Mouse (Mus musculus): ENCODE data around the gene Mrpl10. TPM values are rescaled to one million over a fixed set of nuclear protein-coding genes. Genes with fewer than 3 reads are reported as not detected.

The Mrpl10 gene
- polyA plus RNA-seq, 1 experiment from 2014 or later, result 75.8 TPM

DNA sequence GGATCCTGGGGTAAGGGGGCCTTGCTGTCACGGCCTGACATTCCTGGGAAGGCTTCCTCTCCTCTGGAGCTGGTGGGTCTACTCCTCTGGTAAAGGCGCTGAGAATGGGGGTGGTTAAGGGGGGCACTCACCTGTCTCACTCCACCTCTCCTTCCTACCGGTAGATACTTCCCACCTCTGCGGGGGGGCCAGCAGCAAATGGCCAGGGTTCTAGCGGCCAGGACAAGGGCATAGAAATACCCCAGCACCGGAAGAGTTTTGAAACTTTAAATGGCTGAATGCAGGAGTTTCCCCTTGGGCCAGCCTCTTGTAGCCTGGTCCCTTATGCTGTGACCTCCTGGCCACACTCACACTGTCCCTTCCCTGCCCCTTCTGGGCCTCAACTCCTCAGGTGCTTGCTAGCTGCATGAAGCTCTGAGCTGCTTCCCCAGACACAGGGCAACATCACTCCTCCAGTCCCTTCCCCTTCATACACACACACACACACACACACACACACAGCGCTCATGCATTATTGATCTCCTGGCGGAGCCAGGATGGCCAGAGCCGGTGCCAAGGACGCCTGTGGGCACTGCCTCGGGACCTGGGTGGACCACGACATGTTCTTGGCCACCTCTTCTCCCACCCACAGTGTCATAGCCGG is 9.7 kb downstream of the Mrpl10 start:
- ATAC-seq (ENCODE audit: insufficient read depth, low FRiP score, low TSS enrichment), result no peak
- peak overlapping the region; percentile 71 for H3K4me3 ChIP-seq (ENCODE audit: low read depth, low read length)
- peaks cover 11% of the 10 kb centered on the region for H3K4me1 ChIP-seq (ENCODE audit: control insufficient read depth, insufficient read depth, low read length)
- peak overlapping the region; percentile 95 for H3K4me2 ChIP-seq (ENCODE audit: low read depth)
- peak overlapping the region; percentile 80 for H3K9ac ChIP-seq (ENCODE audit: low read length)
- no peak overlapping the region for H3K27ac ChIP-seq (ENCODE audit: low read depth, low read length)
- no peaks in the 10 kb centered on the region for H3K9me3 ChIP-seq (ENCODE audit: control insufficient read depth, low read length)
- peaks cover 5% of the 10 kb centered on the region for H3K36me3 ChIP-seq (ENCODE audit: control insufficient read depth, insufficient read depth, low read length)
- no peaks in the 10 kb centered on the region for H3K27me3 ChIP-seq (ENCODE audit: control insufficient read depth, insufficient read depth, low read length)
- 33% methylated on average over 13 of the region's 13 CpGs for WGBS
- no peak for DNase-seq (ENCODE audit: low spot score)

DNA sequence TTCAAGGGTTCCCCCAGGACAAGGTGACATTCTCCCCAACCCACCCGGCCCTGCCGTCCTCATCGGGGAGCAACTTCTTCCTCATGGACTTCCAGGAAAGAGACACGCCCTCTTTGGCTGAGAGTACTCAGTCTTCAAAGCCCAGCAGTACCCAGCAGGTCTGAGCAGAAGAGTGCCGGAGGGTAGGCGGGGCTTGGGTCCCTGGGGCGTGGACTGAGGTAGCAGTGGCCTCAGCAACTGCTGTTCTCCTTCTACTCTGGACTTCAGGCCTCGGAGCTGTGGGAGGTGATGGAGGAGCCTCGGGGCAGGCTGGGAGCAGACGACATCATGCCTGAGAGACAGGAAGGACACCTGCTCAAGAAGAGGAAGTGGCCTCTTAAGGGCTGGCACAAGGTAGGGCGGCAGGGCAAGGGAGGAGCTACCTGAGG is 10.9 kb downstream of the Mrpl10 start:
- Histone ChIP-seq H3K4me3 (ENCODE audit: low read depth, low read length) (no peak overlapping the region), H3K27ac (ENCODE audit: low read depth, low read length) (no peak overlapping the region), H3K36me3 (ENCODE audit: control insufficient read depth, insufficient read depth, low read length) (peaks cover 3% of the 10 kb centered on the region; the same call in 1 of the 2 replicates), H3K9ac (ENCODE audit: low read length) (no peak overlapping the region), H3K9me3 (ENCODE audit: control insufficient read depth, low read length) (no peaks in the 10 kb centered on the region), H3K27me3 (ENCODE audit: control insufficient read depth, insufficient read depth, low read length) (no peaks in the 10 kb centered on the region), H3K4me2 (ENCODE audit: low read depth) (no peak overlapping the region), H3K4me1 (ENCODE audit: control insufficient read depth, insufficient read depth, low read length) (peaks cover 11% of the 10 kb centered on the region)
- ATAC-seq (ENCODE audit: insufficient read depth, low FRiP score, low TSS enrichment), result no peak
- no peak for DNase-seq (ENCODE audit: low spot score)
- WGBS, result 21% methylated on average over 11 of the region's 11 CpGs

DNA sequence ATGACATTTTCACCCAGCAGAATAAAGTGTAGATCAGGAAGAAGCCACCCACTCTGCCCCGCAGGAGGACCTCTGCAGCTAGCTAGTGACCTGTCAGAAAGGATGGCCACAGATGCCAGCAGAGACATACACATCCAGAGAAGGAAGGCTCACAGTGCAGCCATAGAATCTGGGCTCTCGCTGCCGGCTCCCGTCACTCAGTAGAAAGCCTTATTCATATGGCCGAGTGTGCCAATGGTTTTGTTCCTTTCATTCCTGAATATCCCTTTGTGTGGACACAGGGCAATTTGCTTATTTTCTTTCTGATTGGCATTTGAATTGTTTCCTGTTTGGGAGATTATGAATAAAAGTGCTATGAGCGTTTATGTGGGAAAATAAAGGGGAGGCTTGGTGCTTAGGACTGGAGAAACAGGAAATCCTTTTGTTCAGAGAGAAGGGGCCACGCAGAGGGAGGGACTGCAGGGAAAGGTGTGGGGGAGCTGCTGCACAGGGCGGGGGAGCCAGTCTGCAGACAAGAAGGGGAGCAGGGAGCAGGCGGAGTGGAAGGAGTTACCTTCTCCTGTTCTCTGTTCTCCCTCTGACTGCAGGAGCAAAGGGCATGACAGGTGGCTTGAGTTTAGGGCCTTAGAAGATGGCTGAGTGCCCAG is 22.0 kb downstream of the Mrpl10 start:
- H3K27me3 ChIP-seq (ENCODE audit: control insufficient read depth, insufficient read depth, low read length), result no peaks in the 10 kb centered on the region
- ATAC-seq (ENCODE audit: insufficient read depth, low FRiP score, low TSS enrichment), result no peak
- H3K36me3 ChIP-seq (ENCODE audit: control insufficient read depth, insufficient read depth, low read length), result no peaks in the 10 kb centered on the region; the same call in 1 of the 2 replicates
- H3K27ac ChIP-seq (ENCODE audit: low read depth, low read length), result no peak overlapping the region
- H3K4me1 ChIP-seq (ENCODE audit: control insufficient read depth, insufficient read depth, low read length), result no peaks in the 10 kb centered on the region
- H3K4me2 ChIP-seq (ENCODE audit: low read depth), result no peak overlapping the region
- DNase-seq (ENCODE audit: low spot score), result no peak
- no peaks in the 10 kb centered on the region for H3K9me3 ChIP-seq (ENCODE audit: control insufficient read depth, low read length)
- H3K4me3 ChIP-seq (ENCODE audit: low read depth, low read length), result no peak overlapping the region
- H3K9ac ChIP-seq (ENCODE audit: low read length), result no peak overlapping the region
- 64% methylated on average over 9 of the region's 9 CpGs for WGBS

DNA sequence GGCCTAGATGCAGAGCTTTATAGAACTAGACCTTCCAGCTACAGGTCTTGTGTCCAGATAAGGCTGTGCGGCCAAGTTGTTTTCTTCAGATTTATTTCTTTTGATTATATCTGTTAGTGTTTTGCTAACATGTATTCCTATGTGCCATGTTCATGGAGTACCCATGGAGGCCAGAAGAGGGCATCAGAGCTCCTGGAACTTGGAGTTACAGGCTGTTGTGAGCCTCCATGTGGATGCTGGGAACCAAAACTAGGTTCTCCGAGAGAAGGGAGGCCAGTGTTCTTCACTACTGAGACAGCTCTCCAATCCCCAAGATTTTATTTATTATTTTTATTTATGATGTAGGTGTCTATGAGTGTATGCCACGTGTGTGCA is 22.5 kb downstream of the Mrpl10 start:
- Histone ChIP-seq H3K36me3 (ENCODE audit: control insufficient read depth, insufficient read depth, low read length) (no peaks in the 10 kb centered on the region; the same call in 1 of the 2 replicates), H3K27ac (ENCODE audit: low read depth, low read length) (no peak overlapping the region), H3K9ac (ENCODE audit: low read length) (no peak overlapping the region), H3K4me3 (ENCODE audit: low read depth, low read length) (no peak overlapping the region), H3K9me3 (ENCODE audit: control insufficient read depth, low read length) (no peaks in the 10 kb centered on the region), H3K27me3 (ENCODE audit: control insufficient read depth, insufficient read depth, low read length) (no peaks in the 10 kb centered on the region), H3K4me1 (ENCODE audit: control insufficient read depth, insufficient read depth, low read length) (no peaks in the 10 kb centered on the region), H3K4me2 (ENCODE audit: low read depth) (no peak overlapping the region)
- DNase-seq (ENCODE audit: low spot score), result no peak
- ATAC-seq (ENCODE audit: insufficient read depth, low FRiP score, low TSS enrichment), result no peak
- 91% methylated on average over 3 of the region's 3 CpGs for WGBS

DNA sequence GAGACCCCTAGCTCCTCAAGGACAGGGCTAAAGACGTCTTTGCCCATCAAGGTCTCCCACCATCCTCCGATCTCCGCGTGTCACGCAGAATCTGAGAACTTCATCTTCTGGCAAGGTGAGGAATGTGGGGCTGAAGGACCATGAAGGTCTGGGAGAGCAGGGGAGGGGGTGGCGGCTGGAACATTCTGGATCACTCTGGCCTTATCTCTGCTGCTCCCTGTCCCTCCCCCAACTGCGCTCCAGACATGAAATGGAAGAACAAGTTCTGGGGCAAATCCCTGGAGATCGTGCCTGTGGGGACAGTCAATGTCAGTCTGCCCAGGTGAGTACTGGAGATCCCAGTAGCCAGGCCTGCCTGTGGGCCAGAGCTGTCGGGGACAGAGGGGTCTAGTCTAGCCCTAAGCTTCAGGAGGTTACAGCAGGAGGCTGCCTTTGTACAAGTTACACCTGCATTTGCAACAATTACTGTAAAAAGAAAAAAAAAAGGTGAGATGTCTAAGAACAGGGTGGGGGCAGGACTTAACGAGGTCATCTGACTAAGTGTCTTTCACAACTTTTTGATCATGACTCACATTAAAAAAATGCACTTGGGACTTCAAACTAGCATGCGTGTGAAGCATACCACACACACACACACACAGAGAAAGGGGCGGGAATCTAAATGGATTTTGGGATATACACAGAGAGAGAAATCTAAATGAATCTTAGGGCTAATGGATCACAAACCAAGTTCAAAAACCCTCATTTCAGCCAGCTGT is 24.4 kb downstream of the Mrpl10 start:
- Histone ChIP-seq H3K4me1 (ENCODE audit: control insufficient read depth, insufficient read depth, low read length) (no peaks in the 10 kb centered on the region), H3K27me3 (ENCODE audit: control insufficient read depth, insufficient read depth, low read length) (no peaks in the 10 kb centered on the region), H3K9ac (ENCODE audit: low read length) (no peak overlapping the region), H3K4me2 (ENCODE audit: low read depth) (no peak overlapping the region), H3K9me3 (ENCODE audit: control insufficient read depth, low read length) (no peaks in the 10 kb centered on the region), H3K27ac (ENCODE audit: low read depth, low read length) (no peak overlapping the region), H3K36me3 (ENCODE audit: control insufficient read depth, insufficient read depth, low read length) (no peaks in the 10 kb centered on the region; the same call in 1 of the 2 replicates), H3K4me3 (ENCODE audit: low read depth, low read length) (no peak overlapping the region)
- WGBS, result 92% methylated on average over 12 of the region's 12 CpGs
- DNase-seq (ENCODE audit: low spot score) (no peak), ATAC-seq (ENCODE audit: insufficient read depth, low FRiP score, low TSS enrichment) (no peak)

DNA sequence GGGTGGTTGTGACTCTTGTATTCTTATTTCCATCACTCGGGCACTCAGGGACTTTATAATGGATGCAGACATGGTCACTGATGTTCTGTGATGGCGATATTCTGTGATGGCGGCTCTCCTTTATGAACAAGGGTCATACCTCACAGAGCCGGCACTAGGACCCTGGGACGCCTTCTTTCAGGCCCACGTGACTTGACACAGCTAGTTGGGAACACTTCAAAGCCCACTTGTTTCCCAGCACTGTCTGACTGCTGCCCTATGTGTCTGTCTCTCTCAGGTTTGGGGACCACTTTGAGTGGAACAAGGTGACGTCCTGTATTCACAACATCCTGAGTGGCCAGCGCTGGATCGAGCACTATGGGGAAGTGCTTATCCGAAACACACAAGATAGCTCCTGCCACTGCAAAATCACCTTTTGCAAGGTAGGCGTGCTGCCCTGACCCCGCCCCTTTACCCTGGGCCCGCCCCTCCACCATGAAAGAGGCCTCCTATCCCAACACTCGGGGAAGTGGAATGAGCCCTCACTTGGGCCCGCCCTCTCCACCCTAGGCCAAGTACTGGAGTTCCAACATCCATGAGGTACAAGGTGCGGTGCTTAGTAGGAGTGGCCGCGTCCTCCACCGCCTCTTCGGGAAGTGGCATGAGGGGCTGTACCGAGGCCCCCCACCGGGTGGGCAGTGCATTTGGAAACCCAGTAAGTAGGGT is 25.4 kb downstream of the Mrpl10 start:
- H3K4me2 ChIP-seq (ENCODE audit: low read depth), result no peak overlapping the region
- no peak overlapping the region for H3K4me3 ChIP-seq (ENCODE audit: low read depth, low read length)
- H3K9me3 ChIP-seq (ENCODE audit: control insufficient read depth, low read length), result no peaks in the 10 kb centered on the region
- no peak for ATAC-seq (ENCODE audit: insufficient read depth, low FRiP score, low TSS enrichment)
- H3K27ac ChIP-seq (ENCODE audit: low read depth, low read length), result no peak overlapping the region
- no peak for DNase-seq (ENCODE audit: low spot score)
- no peaks in the 10 kb centered on the region for H3K4me1 ChIP-seq (ENCODE audit: control insufficient read depth, insufficient read depth, low read length)
- H3K9ac ChIP-seq (ENCODE audit: low read length), result no peak overlapping the region
- H3K27me3 ChIP-seq (ENCODE audit: control insufficient read depth, insufficient read depth, low read length), result no peaks in the 10 kb centered on the region
- 43% methylated on average over 22 of the region's 22 CpGs for WGBS
- H3K36me3 ChIP-seq (ENCODE audit: control insufficient read depth, insufficient read depth, low read length), result no peaks in the 10 kb centered on the region; the same call in 1 of the 2 replicates

- H3K9ac ChIP-seq (ENCODE audit: low read length), result no peak overlapping the region
- no peaks in the 10 kb centered on the region; the same call in 1 of the 2 replicates for H3K36me3 ChIP-seq (ENCODE audit: control insufficient read depth, insufficient read depth, low read length)
- no peaks in the 10 kb centered on the region for H3K27me3 ChIP-seq (ENCODE audit: control insufficient read depth, insufficient read depth, low read length)
- no peak overlapping the region for H3K4me2 ChIP-seq (ENCODE audit: low read depth)
- H3K4me1 ChIP-seq (ENCODE audit: control insufficient read depth, insufficient read depth, low read length), result no peaks in the 10 kb centered on the region
- H3K27ac ChIP-seq (ENCODE audit: low read depth, low read length), result no peak overlapping the region
- WGBS, result 70% methylated on average over 1 of the region's 1 CpGs
- H3K4me3 ChIP-seq (ENCODE audit: low read depth, low read length), result no peak overlapping the region
- no peaks in the 10 kb centered on the region for H3K9me3 ChIP-seq (ENCODE audit: control insufficient read depth, low read length)
- ATAC-seq (ENCODE audit: insufficient read depth, low FRiP score, low TSS enrichment) (no peak), DNase-seq (ENCODE audit: low spot score) (no peak)
Observed at GRCm38 (mm10) chr11:97069333-97069732, 28.0 kb downstream of the Mrpl10 start.

DNA sequence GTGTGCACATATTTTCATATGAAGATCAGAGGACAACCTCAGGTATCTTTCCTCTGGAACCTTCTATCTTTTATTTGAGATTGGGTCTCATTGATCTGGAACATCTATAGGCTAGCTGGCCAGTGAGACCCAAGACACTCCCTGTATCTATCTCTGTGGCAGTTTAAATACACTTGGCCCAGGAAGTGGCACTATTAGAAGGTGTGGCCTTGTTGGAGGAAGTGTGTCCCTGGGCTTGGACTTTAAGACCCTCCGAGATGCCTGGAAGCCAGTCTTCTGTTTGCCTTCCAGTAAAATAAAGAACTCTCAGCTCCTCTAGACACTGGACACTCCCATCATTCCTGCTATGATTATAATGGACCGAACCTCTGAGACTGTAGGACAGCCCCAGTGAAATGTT is 28.4 kb downstream of the Mrpl10 start:
- no peaks in the 10 kb centered on the region for H3K4me1 ChIP-seq (ENCODE audit: control insufficient read depth, insufficient read depth, low read length)
- DNase-seq (ENCODE audit: low spot score), result no peak
- no peak overlapping the region for H3K4me3 ChIP-seq (ENCODE audit: low read depth, low read length)
- 81% methylated on average over 2 of the region's 2 CpGs for WGBS
- no peaks in the 10 kb centered on the region for H3K9me3 ChIP-seq (ENCODE audit: control insufficient read depth, low read length)
- no peaks in the 10 kb centered on the region for H3K27me3 ChIP-seq (ENCODE audit: control insufficient read depth, insufficient read depth, low read length)
- no peak for ATAC-seq (ENCODE audit: insufficient read depth, low FRiP score, low TSS enrichment)
- no peak overlapping the region for H3K27ac ChIP-seq (ENCODE audit: low read depth, low read length)
- no peak overlapping the region for H3K4me2 ChIP-seq (ENCODE audit: low read depth)
- no peaks in the 10 kb centered on the region; the same call in 1 of the 2 replicates for H3K36me3 ChIP-seq (ENCODE audit: control insufficient read depth, insufficient read depth, low read length)
- H3K9ac ChIP-seq (ENCODE audit: low read length), result no peak overlapping the region

Measured in neural tube, embryonic 11.5 days (tissue).